Mouse (Mus musculus) layer of hippocampus, postnatal 14 days (tissue): ENCODE data around the gene Kcna7. TPM values are rescaled to one million over a fixed set of nuclear protein-coding genes. Genes with fewer than 3 reads are reported as not detected.
"Not testable (repeated sequence)": the region's sequence is repeated elsewhere in the genome, so short reads cannot be mapped to it uniquely, and the experiment has no call there.

Experiments used
- DNase-seq, 2 experiments: peaks; one replicate each; pipeline ENCODE4 v3.0.0; 2021 to 2022; ENCODE audit warnings: low spot score in 2 of 2, mixed read lengths in 1 of 2
- long read RNA-seq, 2 experiments: library from polyadenylated mRNA; stranded (forward); transcript quantifications; one replicate each; pipeline ENCODE4 v2.0.0; 2021
- total RNA-seq, 2 experiments: library from RNA; stranded (reverse); gene quantifications; 2 replicates each; pipeline ENCODE4 v1.2.3; 2021

Gene Kcna7
- total RNA-seq, result not detected
- long read RNA-seq, experiment 1, result 0 reads
- long read RNA-seq, experiment 2, result 0 reads

GRCm38 (mm10) chr7:45405091-45406075 is at the start of gene Kcna7:
Kcna7 (plus strand) TSS chr7:45405653.
- DNase-seq, result peak; percentile 53 to 59

GRCm38 (mm10) chr7:45356087-45356486 is 49.4 kb upstream of the Kcna7 start:
- no peak for DNase-seq

GRCm38 (mm10) chr7:45359081-45359480 is 46.4 kb upstream of the Kcna7 start:
- not testable (repeated sequence) for DNase-seq

DNA sequence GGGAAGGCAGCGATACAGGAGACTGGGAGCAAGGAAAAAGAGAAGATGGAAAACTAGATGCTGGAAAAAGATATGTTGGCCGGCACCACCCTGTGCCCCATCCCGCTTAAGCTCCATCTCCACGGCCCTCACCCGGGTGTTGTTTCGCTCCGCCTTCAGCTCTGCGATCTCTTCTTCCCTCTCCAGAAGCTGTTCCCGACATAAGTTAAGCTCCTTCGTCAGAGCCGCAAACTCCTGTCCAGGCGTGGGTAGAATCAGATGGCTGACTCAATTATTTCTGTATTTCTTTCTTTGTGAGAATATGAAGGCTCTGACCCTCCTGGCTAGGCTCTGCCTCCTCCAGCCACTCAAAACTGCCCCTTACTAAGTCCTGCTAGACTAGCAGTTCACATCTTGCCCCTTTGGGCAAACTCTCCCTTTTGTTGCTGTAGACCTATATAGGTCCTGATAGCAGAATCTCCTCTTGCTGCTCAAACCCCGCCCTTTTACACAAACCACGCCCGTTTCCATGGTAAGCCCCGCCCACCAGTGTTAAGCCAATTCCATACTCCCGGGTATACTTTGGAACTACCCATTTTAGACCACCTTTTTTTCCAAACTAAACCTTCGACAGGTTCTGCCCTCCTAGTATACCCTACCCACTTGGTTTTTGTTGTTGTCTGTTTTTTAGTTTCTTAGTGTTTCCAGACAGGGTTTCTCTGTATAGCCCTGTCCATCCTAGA is 44.9 kb upstream of the Kcna7 start:
- no peak for DNase-seq

DNA sequence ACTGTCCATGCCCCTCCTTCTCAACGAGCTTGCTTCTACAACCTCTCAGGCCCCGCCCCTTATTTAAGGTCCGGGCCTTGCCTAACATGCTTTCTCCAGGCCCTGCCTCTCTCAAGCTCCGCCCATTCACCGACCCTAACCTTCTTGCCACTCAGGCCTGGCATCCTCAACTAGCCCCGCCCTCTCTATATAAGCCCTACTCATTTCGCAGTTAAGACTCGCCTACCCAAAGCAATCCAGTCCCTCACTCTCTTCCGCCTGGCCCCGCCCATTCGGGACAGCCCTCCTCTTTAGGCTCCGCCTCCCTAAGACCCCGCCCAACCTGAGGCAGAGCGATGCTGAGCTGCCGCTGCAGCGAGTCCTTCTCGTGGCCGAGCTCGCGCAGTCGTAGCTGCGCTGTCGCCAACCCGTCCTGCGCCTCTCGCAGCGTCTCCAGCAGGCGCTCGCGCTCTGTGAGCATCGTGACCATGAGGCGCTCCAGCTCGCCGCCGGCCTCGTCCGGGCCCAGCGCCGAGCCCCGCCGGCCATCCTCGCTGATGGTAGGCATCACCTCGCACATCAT is 44.1 kb upstream of the Kcna7 start:
- peak; percentile 81 to 86 for DNase-seq

- DNase-seq, result no peak
Measured at GRCm38 (mm10) chr7:45362801-45363200, 42.7 kb upstream of the Kcna7 start.

DNA sequence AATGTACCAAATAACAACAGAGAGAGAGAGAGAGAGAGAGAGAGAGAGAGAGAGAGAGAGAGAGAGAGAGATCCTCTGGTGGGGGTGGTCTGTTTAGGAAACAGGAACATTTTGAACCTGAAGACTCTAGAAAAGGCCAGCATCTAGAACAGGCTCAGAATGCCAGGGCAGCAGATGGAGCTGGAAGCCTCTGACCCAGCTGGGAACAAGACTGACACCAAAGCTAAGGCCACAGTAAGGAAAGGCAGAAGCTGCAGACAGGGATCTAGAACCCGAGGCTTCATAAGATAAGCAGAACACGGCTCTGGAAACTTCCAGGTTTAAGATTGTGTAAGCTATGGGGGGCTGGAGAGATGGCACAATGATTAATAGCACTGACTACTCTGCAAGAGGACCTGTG is 41.5 kb upstream of the Kcna7 start:
- no peak for DNase-seq

DNA sequence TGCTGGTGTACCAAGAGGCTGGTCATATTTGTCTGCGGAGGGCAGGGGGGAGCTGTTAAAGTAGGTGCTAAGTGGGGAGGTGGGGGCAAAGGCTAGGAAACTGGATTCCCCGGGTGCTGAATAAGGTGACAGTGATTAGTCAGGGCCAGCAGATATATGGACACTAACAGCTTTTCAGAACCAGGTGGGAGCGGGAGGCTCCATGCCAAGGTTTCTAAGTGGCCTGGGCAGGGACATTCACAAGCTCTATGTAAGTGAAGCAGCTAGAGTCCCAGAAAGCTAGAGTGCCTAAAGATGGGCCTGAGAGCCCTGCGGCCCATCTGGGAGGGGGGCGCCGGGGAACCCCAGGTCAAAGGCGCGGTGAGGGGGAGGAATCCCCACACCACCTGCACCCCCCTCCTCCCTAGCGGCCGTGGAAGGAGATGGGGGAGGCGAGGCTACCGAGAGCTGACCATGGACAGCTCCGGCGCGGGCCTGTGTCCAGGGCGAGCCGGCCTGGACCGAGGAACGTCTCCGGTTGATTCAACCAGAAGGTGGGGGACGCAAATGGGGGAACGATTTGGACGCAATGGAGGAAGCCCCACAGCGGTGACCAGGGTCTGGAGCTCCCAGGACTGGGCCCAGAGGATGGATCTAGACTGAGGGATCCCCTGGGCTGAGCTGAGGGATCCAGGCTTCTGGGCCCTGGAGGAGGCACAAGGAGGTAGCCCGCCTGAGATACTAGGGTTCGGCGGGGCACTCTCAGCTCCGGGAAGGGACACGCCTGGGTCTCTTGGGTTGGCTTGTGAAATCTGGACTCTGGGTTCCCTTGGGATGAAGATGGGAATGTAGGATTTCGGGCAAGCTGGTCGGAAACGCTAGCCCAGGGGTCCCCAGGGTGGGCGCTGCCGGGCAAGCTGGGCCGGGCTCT is 39.5 kb upstream of the Kcna7 start:
- peak in 1 of 2 experiments; percentile 46 for DNase-seq

DNA sequence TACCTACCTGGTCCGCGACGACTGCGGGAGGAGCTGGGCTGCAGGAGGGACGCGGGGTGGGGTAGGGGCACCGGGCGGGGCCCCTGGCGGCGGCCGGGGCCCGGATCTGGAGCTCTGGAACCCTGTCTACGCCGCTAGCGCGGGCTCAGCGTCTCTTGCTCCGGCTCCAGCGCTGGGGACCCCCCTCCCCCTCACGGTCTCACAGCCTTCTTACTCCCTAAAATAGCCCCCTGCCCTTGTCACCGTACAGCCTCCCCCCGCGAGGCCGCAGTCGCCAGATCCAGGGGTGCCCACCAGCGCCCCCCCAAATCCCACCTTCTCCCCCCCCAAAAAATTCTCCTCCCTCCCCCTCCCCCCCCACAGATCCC is 38.8 kb upstream of the Kcna7 start, which contains the start of gene Ppfia3:
Gene Ppfia3, minus strand, starts transcription at position 368 of the 368 bp plus-strand sequence.
- no peak for DNase-seq

GRCm38 (mm10) chr7:45367020-45367880 is 38.2 kb upstream of the Kcna7 start:
- DNase-seq, result peak; percentile 99

- no peak for DNase-seq
Measured at GRCm38 (mm10) chr7:45368178-45368577, 37.3 kb upstream of the Kcna7 start.

DNA sequence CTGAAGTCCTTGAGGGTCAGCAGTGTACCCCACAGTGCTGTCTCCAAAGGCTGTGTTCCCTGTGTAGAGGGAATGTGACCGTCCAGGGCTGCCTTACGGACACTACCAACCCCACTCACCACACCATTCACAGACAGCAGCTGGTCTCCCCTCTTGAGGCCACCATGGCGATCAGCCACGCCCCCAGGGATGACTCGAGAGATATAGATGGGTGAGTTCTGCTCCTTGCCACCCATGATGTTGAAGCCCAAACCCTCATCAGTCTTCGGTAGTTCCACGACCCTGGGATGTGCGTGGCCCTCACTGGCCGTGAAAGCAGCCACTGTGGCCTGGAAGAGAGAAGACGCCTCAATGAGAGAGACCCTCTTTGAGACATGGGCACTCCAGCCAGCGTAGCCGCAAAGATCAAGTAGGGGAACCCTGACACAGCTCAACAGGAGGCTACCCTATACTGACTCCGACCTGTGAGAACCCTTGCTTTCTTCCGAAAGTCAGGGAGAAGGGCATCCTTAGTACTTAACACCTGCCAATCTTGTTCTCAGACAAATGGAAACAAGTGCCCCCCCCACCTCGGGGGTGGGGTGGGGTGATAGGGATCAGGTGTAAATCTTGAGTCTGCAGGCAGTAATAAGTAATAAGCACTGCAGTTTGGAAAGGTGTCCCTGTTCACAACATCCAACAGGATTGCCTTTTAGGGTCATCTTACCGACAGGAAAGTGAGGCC is 36.3 kb upstream of the Kcna7 start:
- peak in 1 of 2 experiments; percentile 4 for DNase-seq

DNA sequence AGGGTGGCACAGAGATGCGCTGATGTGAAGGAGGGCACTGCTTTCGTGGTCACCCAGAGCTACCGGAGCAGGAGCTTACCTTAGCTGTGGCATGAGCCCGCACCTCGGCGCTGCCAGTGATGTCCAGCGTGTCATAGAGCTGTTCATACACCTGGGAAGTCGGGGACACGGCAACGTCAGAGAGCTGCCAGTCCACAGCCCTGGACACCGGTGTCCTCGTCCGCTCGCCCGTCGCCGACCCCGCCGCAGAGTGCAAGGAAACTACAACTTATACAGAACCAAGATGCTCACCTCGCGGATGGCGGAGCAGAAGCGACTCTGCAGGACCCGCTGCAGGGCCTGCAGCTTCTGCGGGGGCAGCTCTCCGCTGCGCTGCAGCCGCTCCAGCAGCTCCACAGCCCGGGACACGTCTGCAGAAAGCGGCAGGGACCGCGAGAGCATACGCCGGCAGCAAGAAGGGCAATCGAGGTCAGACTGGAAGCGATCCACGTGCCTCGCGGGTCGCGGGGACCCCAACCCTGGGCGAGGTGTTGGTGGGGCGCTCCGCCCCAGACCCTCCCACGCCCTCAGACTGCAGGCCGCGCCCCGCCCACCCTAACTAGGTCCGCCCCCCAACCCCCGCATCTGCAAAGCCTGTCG is 35.5 kb upstream of the Kcna7 start:
- DNase-seq, result no peak

- peak; percentile 93 to 95 for DNase-seq
Measured at GRCm38 (mm10) chr7:45370475-45371311, 34.8 kb upstream of the Kcna7 start, which contains the start of gene Lin7b. Lin7b (minus strand) TSS chr7:45370583.

DNA sequence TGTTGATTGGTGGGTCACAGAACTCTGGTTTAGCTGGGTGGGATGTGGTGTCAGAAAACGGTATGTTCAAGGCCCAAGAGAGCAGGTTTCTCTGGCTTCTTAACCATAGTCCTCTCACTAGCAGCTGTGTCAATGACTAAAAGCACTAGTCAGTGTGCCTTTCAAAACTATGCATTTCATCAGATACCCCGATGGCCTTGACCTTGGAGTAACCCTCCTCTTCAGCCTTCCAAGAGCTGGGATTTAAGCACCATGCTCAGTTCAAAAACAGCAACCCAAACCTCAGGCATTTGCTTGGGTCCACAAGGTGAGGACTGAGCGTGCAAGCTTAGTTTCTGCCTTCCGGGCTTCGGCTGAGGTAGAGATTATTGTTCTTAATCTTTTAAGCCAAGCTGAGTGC is 33.1 kb upstream of the Kcna7 start:
- DNase-seq, result no peak

GRCm38 (mm10) chr7:45374620-45375019 is 30.8 kb upstream of the Kcna7 start:
- no peak for DNase-seq

DNA sequence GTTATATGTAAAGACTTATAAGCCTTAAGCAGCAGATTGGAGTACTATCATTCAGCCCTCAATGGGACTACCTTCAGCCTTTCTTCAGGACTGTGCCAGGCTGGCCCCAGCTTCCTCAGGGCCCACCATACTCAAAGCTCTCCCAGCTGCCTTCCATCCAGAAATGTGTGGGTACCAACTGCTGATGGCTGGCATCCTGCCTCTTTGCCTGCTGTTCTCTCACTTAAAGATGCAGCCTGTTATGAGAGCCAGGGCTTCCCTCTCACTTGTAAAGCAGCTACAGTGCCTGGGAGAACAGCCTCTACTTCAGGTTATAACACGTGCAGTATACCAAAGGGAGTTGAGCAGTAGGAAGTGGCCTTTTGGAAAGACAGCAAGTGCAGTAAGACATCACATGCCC is 29.4 kb upstream of the Kcna7 start:
- DNase-seq, result peak in 1 of 2 experiments; percentile 45
